Mouse (Mus musculus) A20 (cell line): ENCODE results near the gene Trim56.

Source experiments
- DNase-seq: peaks from one replicate; pipeline ENCODE4 v3.0.0-alpha.2; 2011; ENCODE audit warnings: low read depth, low spot score

Trim56 gene

DNA sequence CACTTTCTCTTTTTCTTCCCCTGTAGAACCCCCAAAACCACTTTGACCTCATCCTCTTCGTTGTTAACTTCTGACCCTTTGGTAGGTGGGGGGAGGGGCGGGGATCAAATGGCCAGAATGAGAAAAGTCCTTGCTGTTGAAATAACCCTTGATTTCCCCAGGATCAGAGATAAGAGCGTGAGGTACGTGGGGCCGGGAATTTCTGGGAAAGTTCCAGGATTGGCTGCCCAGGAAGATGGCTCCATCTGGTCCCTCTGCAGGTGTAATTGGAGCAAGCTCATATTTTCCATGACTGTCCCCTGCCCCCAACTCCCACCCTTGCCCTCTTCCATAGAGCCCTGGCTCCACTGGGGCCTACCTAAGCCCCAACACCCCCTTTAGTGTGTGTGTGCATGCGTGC is 40.3 kb downstream of the Trim56 start:
- DNase-seq = no peak

GRCm38 (mm10) chr5:137074191-137074651 is 41.8 kb downstream of the Trim56 start:
- no peak for DNase-seq

GRCm38 (mm10) chr5:137073141-137073540 is 42.9 kb downstream of the Trim56 start:
- DNase-seq = no peak

GRCm38 (mm10) chr5:137072079-137072960 is 43.7 kb downstream of the Trim56 start, which contains the start of gene Serpine1:
Gene Serpine1 (minus strand): TSS chr5:137072268.
- DNase-seq = peak; percentile 62

DNA sequence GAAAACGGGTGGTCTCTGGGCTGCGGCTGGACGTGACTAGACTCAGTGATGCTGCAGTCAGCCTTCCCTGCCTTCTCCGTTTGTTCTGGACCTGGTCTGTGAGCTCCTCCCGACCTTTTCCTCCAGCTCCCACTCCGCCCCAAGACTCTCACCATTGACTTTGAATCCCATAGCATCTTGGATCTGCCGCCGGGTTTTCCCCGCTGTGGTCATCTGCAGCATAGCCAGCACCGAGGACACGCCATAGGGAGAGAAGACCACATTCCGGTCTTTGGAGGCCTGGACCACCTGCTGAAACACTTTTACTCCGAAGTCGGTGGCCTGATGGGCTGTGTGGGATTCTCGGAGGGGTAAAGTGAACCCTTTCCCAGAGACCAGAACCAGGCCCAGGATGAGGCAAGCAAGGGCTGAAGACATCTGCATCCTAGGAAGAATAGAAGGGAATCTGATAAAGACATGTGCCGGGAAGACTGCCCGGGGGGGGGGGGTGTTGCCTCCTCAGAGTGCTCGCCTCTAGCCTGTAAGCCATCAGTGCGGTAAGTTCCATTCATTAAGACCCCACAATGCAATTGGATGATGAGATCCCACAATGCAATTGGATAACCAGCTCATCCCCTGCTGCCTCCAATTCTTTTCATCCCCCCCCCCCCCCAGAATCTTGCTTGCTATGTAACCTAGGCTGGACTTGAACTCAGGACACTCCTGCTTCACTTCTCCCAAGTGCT is 45.0 kb downstream of the Trim56 start:
- no peak for DNase-seq

DNA sequence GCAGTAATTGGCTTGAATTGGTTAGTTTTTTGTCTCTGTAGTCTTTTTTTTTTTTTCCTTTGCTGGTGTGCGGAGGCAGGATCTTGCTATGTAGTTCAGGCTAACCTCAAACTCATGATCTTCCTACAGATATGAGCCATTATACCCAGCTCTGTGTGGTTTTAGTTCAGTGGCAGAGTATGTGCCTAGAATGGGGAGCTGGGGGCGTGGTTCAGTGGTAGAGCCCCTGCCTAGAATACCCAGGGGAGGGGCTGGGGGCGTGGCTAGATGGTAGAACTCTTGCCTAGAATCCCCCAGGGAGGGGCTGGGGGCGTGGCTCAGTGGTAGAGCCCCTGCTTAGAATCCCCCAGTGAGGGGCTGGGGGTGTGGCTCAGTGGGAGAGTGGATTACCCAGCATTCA is 47.3 kb downstream of the Trim56 start:
- no peak for DNase-seq

DNA sequence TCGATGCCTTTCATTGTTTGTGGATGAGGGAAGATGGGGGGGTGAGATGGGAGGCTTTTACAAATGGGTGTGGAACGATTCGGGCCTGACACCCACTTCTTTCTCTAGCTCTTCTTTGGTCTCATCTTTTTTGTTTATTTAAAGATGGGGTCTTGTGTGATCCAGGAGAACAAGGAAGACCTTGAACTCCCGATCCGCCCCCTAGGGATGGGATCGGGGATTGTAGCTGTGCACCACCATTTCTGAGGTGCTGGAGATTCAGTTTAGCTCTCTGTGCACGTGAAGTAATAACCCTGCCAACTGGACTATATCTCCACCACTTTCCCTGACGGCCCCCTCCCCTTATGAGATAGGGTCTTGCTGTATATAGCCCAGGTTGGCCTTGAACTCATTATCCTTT is 50.1 kb downstream of the Trim56 start:
- DNase-seq = no peak

DNA sequence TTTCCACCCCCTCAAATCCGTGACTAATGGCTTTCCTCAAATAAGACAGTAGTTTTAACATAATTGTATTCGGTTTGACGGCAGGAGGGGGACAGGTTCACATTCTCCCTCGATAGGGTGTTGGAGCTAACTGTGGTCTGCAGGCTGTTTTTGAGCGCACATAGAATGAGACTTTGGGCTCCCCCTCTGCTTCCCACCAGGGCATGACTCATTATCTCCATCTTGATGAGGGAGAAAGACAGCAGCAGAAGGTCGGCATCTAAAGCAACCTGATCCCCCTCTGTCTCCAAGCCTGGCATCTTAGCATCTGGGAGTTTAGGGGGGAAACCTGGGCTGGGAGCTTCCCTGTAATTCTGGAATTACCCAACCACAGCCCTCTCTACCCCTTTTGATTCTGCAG is 50.6 kb downstream of the Trim56 start:
- no peak for DNase-seq

DNA sequence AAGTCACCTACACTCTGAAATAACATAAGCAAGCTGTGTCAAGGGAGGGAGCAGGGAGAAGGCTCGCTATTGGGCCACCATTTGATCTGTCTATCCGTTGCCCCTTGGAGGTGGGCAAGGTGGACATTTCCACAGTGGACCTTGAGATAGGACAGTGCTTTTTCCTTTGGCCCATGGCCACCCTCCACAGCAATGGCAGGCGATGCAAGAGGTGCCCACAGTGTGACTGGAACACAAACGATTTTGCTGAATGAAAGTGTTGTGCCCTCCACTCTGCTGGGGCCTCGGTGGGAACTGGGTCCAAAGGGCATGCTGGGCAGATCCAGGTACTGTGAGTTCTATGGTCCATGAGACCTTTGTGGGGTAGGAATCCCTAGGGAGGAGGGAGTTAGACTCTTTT is 53.4 kb downstream of the Trim56 start:
- no peak for DNase-seq

- peak; percentile 56 for DNase-seq
These were observed 54.1 kb downstream of the Trim56 start for GRCm38 (mm10) chr5:137061809-137062481.
